Mouse (Mus musculus): ENCODE results near the gene Csnk1e. TPM values are rescaled to one million over a fixed set of nuclear protein-coding genes. Genes with fewer than 3 reads are reported as not detected.

Gene Csnk1e
- total RNA-seq, 2 experiments from 2014 or later = 46.6 to 46.7 TPM

- intact Hi-C loops (cut with DNase I; ENCODE audit: low total_unique reads) = no loop called here
- DNase-seq = no peak
These were observed 53.2 kb downstream of the Csnk1e start for GRCm38 (mm10) chr15:79402176-79402575.

- DNase-seq = no peak
These were observed 54.4 kb downstream of the Csnk1e start for GRCm38 (mm10) chr15:79400975-79401365.

GRCm38 (mm10) chr15:79400134-79400974 lies 55.0 kb downstream of the Csnk1e start:
- intact Hi-C loops (cut with DNase I; ENCODE audit: low total_unique reads) = no loop called here

More at GRCm38 (mm10) chr15:79400975-79401365, 54.4 kb downstream of the Csnk1e start:
- intact Hi-C loops (cut with DNase I; ENCODE audit: low total_unique reads) = no loop called here

GRCm38 (mm10) chr15:79399231-79400052 lies 55.9 kb downstream of the Csnk1e start:
- no peak for DNase-seq
- intact Hi-C loops (cut with DNase I; ENCODE audit: low total_unique reads) = loop anchor here (5.0 kb wide), 1 partner anchor 48 kb away; no protein-coding TSS in a partner anchor

More at GRCm38 (mm10) chr15:79400134-79400974, 55.0 kb downstream of the Csnk1e start:
- DNase-seq = no peak

- peak; percentile 39 for DNase-seq
- intact Hi-C loops (cut with DNase I; ENCODE audit: low total_unique reads) = loop anchor here (5.0 kb wide), 1 partner anchor 51 kb away; no protein-coding TSS in a partner anchor
These were observed 58.6 kb downstream of the Csnk1e start for GRCm38 (mm10) chr15:79396736-79397135.

GRCm38 (mm10) chr15:79395281-79395680 lies 60.1 kb downstream of the Csnk1e start:
- no peak for DNase-seq
- intact Hi-C loops (cut with DNase I; ENCODE audit: low total_unique reads) = loop anchor here (5.0 kb wide), 1 partner anchor 52 kb away; no protein-coding TSS in a partner anchor

GRCm38 (mm10) chr15:79394842-79395241 lies 60.5 kb downstream of the Csnk1e start:
- no peak for DNase-seq
- intact Hi-C loops (cut with DNase I; ENCODE audit: low total_unique reads) = loop anchor here (5.0 kb wide), 2 partner anchors 52 to 72 kb away; no protein-coding TSS in a partner anchor

GRCm38 (mm10) chr15:79393101-79393500 lies 62.3 kb downstream of the Csnk1e start:
- intact Hi-C loops (cut with DNase I; ENCODE audit: low total_unique reads) = loop anchor here (5.0 kb wide), 1 partner anchor 74 kb away; no protein-coding TSS in a partner anchor
- DNase-seq = no peak

GRCm38 (mm10) chr15:79392527-79392926 lies 62.8 kb downstream of the Csnk1e start:
- intact Hi-C loops (cut with DNase I; ENCODE audit: low total_unique reads) = loop anchor here (5.0 kb wide), 1 partner anchor 75 kb away; no protein-coding TSS in a partner anchor
- no peak for DNase-seq

- peak; percentile 69 for DNase-seq
- intact Hi-C loops (cut with DNase I; ENCODE audit: low total_unique reads) = loop anchor here (5.0 kb wide), 1 partner anchor 76 kb away; no protein-coding TSS in a partner anchor
These were observed 63.8 kb downstream of the Csnk1e start for GRCm38 (mm10) chr15:79391447-79392093.

- DNase-seq = no peak
These were observed 64.9 kb downstream of the Csnk1e start for GRCm38 (mm10) chr15:79390434-79390833.

GRCm38 (mm10) chr15:79388171-79388570 lies 67.2 kb downstream of the Csnk1e start:
- intact Hi-C loops (cut with DNase I; ENCODE audit: low total_unique reads) = no loop called here
- DNase-seq = no peak

More at GRCm38 (mm10) chr15:79390434-79390833, 64.9 kb downstream of the Csnk1e start:
- intact Hi-C loops (cut with DNase I; ENCODE audit: low total_unique reads) = loop anchor here (5.0 kb wide), 1 partner anchor 77 kb away; no protein-coding TSS in a partner anchor

- DNase-seq = no peak
- intact Hi-C loops (cut with DNase I; ENCODE audit: low total_unique reads) = no loop called here
These were observed 67.8 kb downstream of the Csnk1e start for GRCm38 (mm10) chr15:79387611-79388010.

- no peak for DNase-seq
- intact Hi-C loops (cut with DNase I; ENCODE audit: low total_unique reads) = no loop called here
These were observed 68.3 kb downstream of the Csnk1e start for GRCm38 (mm10) chr15:79387081-79387480.

GRCm38 (mm10) chr15:79381644-79382043 lies 73.7 kb downstream of the Csnk1e start:
- intact Hi-C loops (cut with DNase I; ENCODE audit: low total_unique reads) = no loop called here
- no peak for DNase-seq

- DNase-seq = peak; percentile 85
- intact Hi-C loops (cut with DNase I; ENCODE audit: low total_unique reads) = no loop called here
These were observed 74.6 kb downstream of the Csnk1e start for GRCm38 (mm10) chr15:79380468-79381444.

- intact Hi-C loops (cut with DNase I; ENCODE audit: low total_unique reads) = loop anchor here (10.0 kb wide), 1 partner anchor 85 kb away; no protein-coding TSS in a partner anchor
- no peak for DNase-seq
These were observed 75.7 kb downstream of the Csnk1e start for GRCm38 (mm10) chr15:79379658-79380057.

- intact Hi-C loops (cut with DNase I; ENCODE audit: low total_unique reads) = loop anchor here (10.0 kb wide), 1 partner anchor 86 kb away; no protein-coding TSS in a partner anchor
These were observed 76.8 kb downstream of the Csnk1e start for GRCm38 (mm10) chr15:79378608-79379007.

More at GRCm38 (mm10) chr15:79378608-79379007, 76.8 kb downstream of the Csnk1e start:
- DNase-seq = no peak

All from gastrocnemius, postnatal 14 days (tissue).